Mouse (Mus musculus): ENCODE data around the gene Fbxl12. TPM values are rescaled to one million over a fixed set of nuclear protein-coding genes. Genes with fewer than 3 reads are reported as not detected.
"Not testable (repeated sequence)": the region's sequence is repeated elsewhere in the genome, so short reads cannot be mapped to it uniquely, and the experiment has no call there.

Fbxl12 gene
- polyA plus RNA-seq, 1 experiment from 2014 or later, result 20.5 TPM

DNA sequence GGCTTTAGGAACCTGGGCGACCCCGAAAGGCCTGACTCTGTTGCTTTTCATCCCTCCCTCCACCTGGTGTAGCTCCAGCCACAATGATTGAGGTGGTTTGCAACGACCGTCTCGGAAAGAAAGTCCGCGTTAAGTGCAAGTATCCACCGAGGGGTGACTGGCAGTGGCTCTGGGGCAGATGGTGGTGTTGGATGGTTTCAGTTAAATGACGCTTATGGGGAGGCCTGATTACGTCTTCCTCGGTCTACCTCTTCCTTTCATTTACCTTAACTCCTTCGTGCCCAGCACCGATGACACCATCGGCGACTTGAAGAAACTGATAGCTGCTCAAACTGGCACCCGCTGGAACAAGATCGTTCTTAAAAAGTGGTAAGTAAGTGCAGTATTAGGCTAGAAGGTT, 554 bp upstream of the Fbxl12 start:
- H3K4me2 ChIP-seq (replicated peaks), result peak overlapping the region; percentile 98
- H3K36me3 ChIP-seq, result peaks cover 24% of the 10 kb centered on the region
- 8% methylated on average over 17 of the region's 17 CpGs for WGBS
- H3K9me3 ChIP-seq, result no peaks in the 10 kb centered on the region
- ATAC-seq (ENCODE audit: low FRiP score, low read depth), result no peak
- peaks cover 34% of the 10 kb centered on the region for H3K4me1 ChIP-seq
- no peaks in the 10 kb centered on the region for H3K27me3 ChIP-seq
- H3K9ac ChIP-seq (replicated peaks), result peak overlapping the region; percentile 86
- H3K27ac ChIP-seq (replicated peaks), result peak overlapping the region; percentile 77
- peak overlapping the region; percentile 81 for H3K4me3 ChIP-seq

DNA sequence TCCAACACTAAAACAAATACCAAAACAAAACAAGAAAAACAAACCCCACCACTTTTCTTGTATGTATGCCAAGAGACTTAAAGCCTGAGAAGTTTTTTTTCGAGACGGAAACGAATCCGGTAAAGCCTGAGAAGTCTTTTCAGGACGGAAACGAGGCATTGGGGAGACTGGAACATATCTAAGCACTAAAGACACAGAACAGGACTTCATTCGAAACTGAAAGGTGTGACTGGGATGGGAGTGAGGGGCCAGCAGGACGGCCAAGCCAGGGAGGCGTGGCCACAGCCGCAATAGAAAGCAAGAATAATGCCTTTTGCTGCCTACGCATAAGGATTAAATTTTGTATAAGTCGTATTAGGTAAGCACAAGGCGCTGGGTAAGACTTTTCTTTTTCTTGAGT, 786 bp downstream of the Fbxl12 start:
- Histone ChIP-seq H3K9me3 (no peaks in the 10 kb centered on the region), H3K27ac (replicated peaks) (peak overlapping the region; percentile 93), H3K4me2 (replicated peaks) (peak overlapping the region; percentile 98), H3K4me3 (peak overlapping the region; percentile 81), H3K36me3 (peaks cover 29% of the 10 kb centered on the region), H3K27me3 (no peaks in the 10 kb centered on the region), H3K9ac (replicated peaks) (peak overlapping the region; percentile 86), H3K4me1 (peaks cover 34% of the 10 kb centered on the region)
- 13% methylated on average over 13 of the region's 13 CpGs for WGBS
- ATAC-seq (ENCODE audit: low FRiP score, low read depth), result no peak

DNA sequence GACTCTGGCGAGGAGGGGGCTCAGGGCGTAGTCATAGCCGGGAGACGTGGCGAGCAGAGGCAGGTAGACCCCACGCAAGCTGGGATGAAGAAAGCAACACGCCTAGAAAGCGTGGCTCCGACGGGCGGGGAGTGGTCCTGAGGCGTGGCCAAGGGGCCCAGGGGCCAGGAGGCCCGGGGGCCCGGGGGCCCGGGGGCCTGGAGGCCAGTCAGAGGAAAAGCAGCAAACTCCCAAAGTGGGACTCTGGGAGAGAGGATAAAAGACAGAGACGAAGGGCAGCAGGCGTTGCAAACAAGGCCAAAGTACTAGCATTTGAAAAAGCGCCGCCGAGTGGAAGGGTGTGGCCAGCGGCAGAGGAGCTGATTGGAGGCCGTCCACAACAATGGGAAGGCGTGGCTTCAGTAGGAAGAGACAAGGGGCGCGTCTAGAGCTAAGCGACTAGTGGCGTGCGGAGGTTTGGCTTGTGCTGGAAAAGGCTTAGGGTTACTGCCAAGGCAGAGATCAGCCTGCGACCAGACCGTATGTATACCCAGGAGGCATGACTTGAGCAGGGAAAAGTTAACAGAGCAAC, 1.6 kb downstream of the Fbxl12 start:
- peak overlapping the region; percentile 86 for H3K9ac ChIP-seq (replicated peaks)
- no peaks in the 10 kb centered on the region for H3K27me3 ChIP-seq
- H3K4me2 ChIP-seq (replicated peaks), result peak overlapping the region; percentile 98
- H3K27ac ChIP-seq (replicated peaks), result peak overlapping the region; percentile 93
- WGBS, result under 1% methylated on average over 30 of the region's 30 CpGs
- peaks cover 34% of the 10 kb centered on the region for H3K4me1 ChIP-seq
- peak overlapping the region; percentile 81 for H3K4me3 ChIP-seq
- no peaks in the 10 kb centered on the region for H3K9me3 ChIP-seq
- H3K36me3 ChIP-seq, result peaks cover 30% of the 10 kb centered on the region
- ATAC-seq (ENCODE audit: low FRiP score, low read depth), result peak; percentile 86

DNA sequence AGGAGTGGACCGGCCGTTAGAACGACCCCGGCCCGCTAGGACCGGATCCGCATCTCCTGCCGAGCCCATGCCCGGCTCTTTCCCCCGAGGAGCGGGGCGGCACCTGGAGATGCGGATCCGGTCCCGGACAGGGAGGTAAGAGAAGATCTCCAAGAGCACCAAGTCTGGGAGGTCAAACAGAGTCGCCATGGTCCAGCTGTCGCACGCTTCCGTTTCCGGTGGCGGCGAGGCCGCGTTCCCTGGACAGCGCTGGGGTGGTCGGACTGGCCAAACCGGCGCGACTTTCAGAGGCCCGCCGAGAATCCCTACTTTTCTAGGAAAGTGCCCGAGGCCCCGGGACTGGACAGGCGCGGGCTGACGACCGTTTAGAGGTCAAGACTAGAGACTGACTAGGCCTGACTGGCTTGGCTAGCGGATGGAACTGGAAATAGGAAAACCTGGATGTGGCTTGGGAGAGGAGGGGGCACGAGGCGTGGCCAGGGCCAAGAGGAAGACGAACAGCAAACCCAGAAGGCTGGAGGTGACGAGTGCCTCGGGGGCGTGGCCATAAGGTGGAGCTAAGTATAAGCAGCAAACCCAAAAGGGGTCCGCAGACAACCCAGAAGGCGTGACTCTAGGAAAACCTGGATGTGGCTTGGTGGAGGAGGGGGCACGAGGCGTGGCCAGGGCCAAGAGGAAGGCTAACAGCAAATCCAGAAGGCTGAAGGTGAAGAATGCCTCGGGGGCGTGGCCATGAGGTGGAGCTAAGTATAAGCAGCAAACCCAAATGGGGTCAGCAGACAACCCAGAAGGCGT, 2.3 kb downstream of the Fbxl12 start, which contains the start of gene Ubl5:
TSS of gene Ubl5 (plus strand) at position 778 of the 795 bp plus-strand sequence.
- H3K36me3 ChIP-seq, result peaks cover 33% of the 10 kb centered on the region
- peak within 1 kb of the TSS; percentile 93 for H3K27ac ChIP-seq (replicated peaks)
- peak within 1 kb of the TSS; percentile 81 for H3K4me3 ChIP-seq
- H3K4me1 ChIP-seq, result peaks cover 34% of the 10 kb centered on the region
- peak within 1 kb of the TSS; percentile 98 for H3K4me2 ChIP-seq (replicated peaks)
- no peaks in the 10 kb centered on the region for H3K27me3 ChIP-seq
- H3K9ac ChIP-seq (replicated peaks), result peak within 1 kb of the TSS; percentile 86
- H3K9me3 ChIP-seq, result no peaks in the 10 kb centered on the region
- under 1% methylated on average over 51 of the region's 51 CpGs for WGBS
- peak; percentile 88 for ATAC-seq (ENCODE audit: low FRiP score, low read depth)

DNA sequence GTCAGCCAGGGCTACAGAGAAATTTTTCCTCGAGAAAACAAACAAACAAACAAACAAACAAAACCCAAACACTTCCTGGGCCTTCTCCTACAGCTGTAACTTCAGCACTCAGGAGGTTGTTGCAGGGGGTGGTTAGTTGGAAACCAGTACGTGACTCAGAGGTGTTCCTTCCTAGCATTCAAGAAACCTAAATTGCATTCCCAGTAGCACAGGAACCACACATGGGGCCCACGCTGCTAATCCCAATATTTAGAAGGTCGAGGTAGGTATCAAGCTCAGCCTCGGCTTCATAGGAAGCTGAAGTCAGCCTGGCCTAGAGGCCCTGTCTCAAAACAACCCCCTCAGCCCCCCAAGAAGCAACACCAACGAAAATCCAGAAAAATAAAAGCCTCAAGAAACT, 3.1 kb downstream of the Fbxl12 start:
- H3K27me3 ChIP-seq, result no peaks in the 10 kb centered on the region
- H3K36me3 ChIP-seq, result peaks cover 28% of the 10 kb centered on the region
- H3K4me3 ChIP-seq, result peak overlapping the region; percentile 81
- no peak for ATAC-seq (ENCODE audit: low FRiP score, low read depth)
- H3K9me3 ChIP-seq, result no peaks in the 10 kb centered on the region
- peak overlapping the region; percentile 86 for H3K9ac ChIP-seq (replicated peaks)
- no peak overlapping the region; the same call in 1 of the 2 replicates for H3K27ac ChIP-seq (replicated peaks)
- H3K4me2 ChIP-seq (replicated peaks), result peak overlapping the region; percentile 98
- WGBS, result 30% methylated on average over 6 of the region's 6 CpGs
- peaks cover 34% of the 10 kb centered on the region for H3K4me1 ChIP-seq

DNA sequence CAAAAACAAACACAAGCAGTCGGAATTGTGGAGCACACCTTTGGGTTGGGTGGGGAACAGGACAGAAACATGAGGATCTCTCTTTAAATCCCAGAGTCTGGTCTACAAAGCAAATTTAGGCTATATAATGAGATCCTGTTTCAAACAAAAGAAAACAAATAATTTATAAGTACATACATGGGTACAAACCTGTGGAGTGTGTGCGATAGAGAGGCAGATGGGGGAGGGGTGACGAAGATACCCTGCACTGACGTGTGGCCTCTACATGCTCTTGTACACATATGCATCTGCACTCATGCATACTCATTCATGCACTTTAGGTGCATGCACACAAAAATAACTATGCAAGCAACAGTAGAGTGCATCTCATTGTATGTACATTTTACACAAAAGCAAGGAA, 5.1 kb downstream of the Fbxl12 start:
- H3K4me2 ChIP-seq (replicated peaks), result no peak overlapping the region
- no peaks in the 10 kb centered on the region for H3K9me3 ChIP-seq
- H3K27ac ChIP-seq (replicated peaks), result no peak overlapping the region
- WGBS, result 94% methylated on average over 4 of the region's 4 CpGs
- no peaks in the 10 kb centered on the region for H3K27me3 ChIP-seq
- H3K36me3 ChIP-seq, result peaks cover 22% of the 10 kb centered on the region
- H3K4me1 ChIP-seq, result peaks cover 23% of the 10 kb centered on the region
- no peak overlapping the region for H3K4me3 ChIP-seq
- no peak for ATAC-seq (ENCODE audit: low FRiP score, low read depth)
- H3K9ac ChIP-seq (replicated peaks), result no peak overlapping the region

DNA sequence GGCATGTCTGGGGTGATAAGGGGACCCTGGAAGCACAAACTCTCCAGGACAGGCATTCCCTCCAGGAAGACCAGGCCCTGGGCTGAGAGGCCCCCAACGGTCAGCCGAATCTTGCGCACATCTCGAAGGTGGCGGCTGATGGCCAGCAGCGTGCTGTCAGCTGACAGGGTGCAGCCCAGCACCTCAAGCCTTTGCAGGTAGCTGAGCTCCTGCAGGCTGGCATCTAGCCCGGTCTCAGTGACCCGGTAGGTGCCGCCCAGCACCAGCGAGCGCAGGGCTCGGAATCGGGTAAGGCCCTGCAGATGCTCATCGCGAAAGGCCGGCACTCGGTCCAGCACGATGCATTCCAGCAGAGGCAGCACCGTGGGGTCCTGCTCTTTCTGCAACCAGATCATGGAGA, 6.0 kb downstream of the Fbxl12 start:
- no peak for ATAC-seq (ENCODE audit: low FRiP score, low read depth)
- Histone ChIP-seq H3K36me3 (peaks cover 22% of the 10 kb centered on the region), H3K27ac (replicated peaks) (no peak overlapping the region), H3K27me3 (no peaks in the 10 kb centered on the region), H3K9ac (replicated peaks) (no peak overlapping the region), H3K4me3 (no peak overlapping the region), H3K9me3 (no peaks in the 10 kb centered on the region), H3K4me2 (replicated peaks) (no peak overlapping the region), H3K4me1 (peaks cover 18% of the 10 kb centered on the region)
- 96% methylated on average over 19 of the region's 19 CpGs for WGBS

DNA sequence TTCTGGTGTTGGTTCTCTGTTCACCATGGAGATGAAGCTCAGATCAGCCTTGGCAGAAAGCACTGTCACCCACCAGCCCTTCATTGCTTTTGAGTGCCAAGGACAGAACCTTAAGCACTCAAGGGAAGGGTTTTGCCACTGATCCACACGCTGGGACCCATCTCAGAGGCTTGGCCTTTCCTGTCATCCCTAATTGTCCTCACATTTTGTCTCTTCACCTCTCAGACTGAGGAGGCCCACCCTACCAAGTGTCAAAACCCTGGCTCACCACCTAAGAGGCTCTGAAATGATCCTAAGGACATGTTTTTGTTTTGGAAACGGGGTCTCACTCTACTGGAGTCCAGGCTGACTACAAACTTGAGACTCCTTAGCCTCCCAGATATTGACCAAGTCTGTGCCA, 7.8 kb downstream of the Fbxl12 start:
- no peak overlapping the region for H3K4me3 ChIP-seq
- 80% methylated on average over 2 of the region's 2 CpGs for WGBS
- no peak overlapping the region for H3K27ac ChIP-seq (replicated peaks)
- H3K9ac ChIP-seq (replicated peaks), result no peak overlapping the region
- H3K27me3 ChIP-seq, result no peaks in the 10 kb centered on the region
- no peaks in the 10 kb centered on the region for H3K9me3 ChIP-seq
- ATAC-seq (ENCODE audit: low FRiP score, low read depth), result no peak
- peaks cover 12% of the 10 kb centered on the region for H3K4me1 ChIP-seq
- H3K4me2 ChIP-seq (replicated peaks), result no peak overlapping the region
- H3K36me3 ChIP-seq, result peaks cover 22% of the 10 kb centered on the region

DNA sequence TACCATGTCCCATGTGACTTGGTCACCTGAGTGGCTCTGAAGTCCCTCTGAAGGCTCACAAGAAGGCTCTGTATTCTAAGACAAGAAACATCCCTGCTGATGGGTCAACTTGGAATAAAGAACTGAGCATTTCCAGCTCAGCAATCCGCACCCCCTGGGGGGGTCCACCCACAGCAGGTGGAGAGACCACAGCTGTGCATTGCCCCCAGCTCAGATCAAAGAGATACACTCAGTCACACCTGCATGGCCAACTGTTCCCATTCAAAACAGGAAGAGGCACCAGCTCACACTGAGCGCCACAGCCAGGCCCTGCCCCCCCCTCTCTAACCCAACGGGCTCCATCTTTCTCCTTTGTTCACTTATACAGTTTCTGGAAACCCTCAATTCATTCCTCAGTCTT, 8.3 kb downstream of the Fbxl12 start:
- Histone ChIP-seq H3K4me2 (replicated peaks) (no peak overlapping the region), H3K9ac (replicated peaks) (no peak overlapping the region), H3K4me1 (peaks cover 6% of the 10 kb centered on the region), H3K27ac (replicated peaks) (no peak overlapping the region), H3K9me3 (no peaks in the 10 kb centered on the region), H3K36me3 (peaks cover 22% of the 10 kb centered on the region), H3K27me3 (no peaks in the 10 kb centered on the region), H3K4me3 (no peak overlapping the region)
- WGBS, result 75% methylated on average over 3 of the region's 3 CpGs
- ATAC-seq (ENCODE audit: low FRiP score, low read depth), result no peak

DNA sequence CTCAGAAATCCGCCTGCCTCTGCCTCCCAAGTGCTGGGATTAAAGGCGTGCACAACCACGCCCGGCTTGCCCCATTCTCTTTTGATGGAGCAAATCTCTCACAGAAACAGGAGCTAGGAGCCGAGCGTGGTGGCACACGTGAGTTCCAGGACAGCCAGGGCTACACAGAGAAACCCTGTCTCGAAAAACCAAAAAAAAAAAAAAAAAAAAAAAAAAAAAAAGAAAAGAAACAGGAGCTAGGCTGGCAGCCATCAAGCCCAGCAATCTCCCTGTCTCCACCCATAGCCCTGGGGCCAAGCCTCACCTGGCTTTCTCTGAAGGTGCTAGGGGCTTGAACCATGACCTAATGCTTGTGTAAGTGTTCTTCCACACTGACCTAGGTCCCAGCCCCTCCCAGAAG, 8.9 kb downstream of the Fbxl12 start:
- H3K4me2 ChIP-seq (replicated peaks); H3K9ac ChIP-seq (replicated peaks); ATAC-seq (ENCODE audit: low FRiP score, low read depth); H3K9me3 ChIP-seq; H3K27me3 ChIP-seq; H3K27ac ChIP-seq (replicated peaks); H3K4me1 ChIP-seq; H3K4me3 ChIP-seq: not testable (repeated sequence)
- WGBS, result 90% methylated on average over 8 of the region's 8 CpGs
- peaks cover 22% of the 10 kb centered on the region for H3K36me3 ChIP-seq

DNA sequence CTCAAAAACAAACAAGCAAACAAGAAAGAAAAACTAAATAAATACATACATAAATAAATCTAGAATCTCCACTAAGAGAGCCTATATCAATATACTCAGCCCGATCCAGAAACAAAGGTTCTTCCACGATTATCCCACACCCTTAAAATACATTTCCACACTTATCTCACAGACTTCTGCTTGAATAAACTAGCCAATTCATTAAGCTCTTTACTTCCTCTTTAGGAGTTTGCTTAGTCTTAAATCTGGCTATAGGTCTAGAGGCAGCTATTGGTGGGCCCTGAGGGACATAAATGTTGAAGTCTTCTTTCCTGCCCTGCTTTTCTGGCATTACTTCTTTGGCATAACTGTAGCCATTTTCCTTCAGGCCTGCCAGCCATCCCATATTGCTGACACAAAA, 13.2 kb downstream of the Fbxl12 start:
- no peak overlapping the region for H3K27ac ChIP-seq (replicated peaks)
- H3K9ac ChIP-seq (replicated peaks), result no peak overlapping the region
- no peaks in the 10 kb centered on the region for H3K9me3 ChIP-seq
- H3K4me2 ChIP-seq (replicated peaks), result no peak overlapping the region
- H3K27me3 ChIP-seq, result no peaks in the 10 kb centered on the region
- no peaks in the 10 kb centered on the region for H3K4me1 ChIP-seq
- H3K36me3 ChIP-seq, result no peaks in the 10 kb centered on the region
- 98% methylated on average over 2 of the region's 2 CpGs for WGBS
- ATAC-seq (ENCODE audit: low FRiP score, low read depth), result no peak
- no peak overlapping the region for H3K4me3 ChIP-seq

DNA sequence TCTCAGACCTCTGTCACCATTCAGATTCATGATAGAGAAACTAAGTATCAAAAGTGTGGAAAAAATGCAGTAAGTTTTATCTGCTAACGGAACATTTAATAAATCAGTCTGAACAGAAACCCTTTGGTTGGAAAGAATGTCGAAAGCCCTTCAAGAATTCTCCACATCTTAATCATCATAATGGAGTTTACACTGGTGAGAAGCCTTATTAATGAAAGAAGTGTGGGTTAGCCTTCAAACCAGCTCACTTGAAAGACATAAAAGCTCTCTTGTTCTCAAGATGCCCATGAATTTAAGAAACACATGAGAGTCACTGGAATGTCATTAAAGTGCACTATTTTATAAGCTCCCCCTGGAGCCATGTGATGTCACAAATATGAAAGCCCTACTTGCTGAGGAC, 27.9 kb downstream of the Fbxl12 start:
- no peaks in the 10 kb centered on the region for H3K4me1 ChIP-seq
- H3K9ac ChIP-seq (replicated peaks), result no peak overlapping the region
- H3K27ac ChIP-seq (replicated peaks), result no peak overlapping the region
- WGBS, result 92% methylated on average over 2 of the region's 2 CpGs
- H3K36me3 ChIP-seq, result no peaks in the 10 kb centered on the region
- no peak overlapping the region for H3K4me2 ChIP-seq (replicated peaks)
- no peak for ATAC-seq (ENCODE audit: low FRiP score, low read depth)
- no peaks in the 10 kb centered on the region for H3K9me3 ChIP-seq
- H3K27me3 ChIP-seq, result no peaks in the 10 kb centered on the region
- no peak overlapping the region for H3K4me3 ChIP-seq

Measured in midbrain, embryonic 12.5 days (tissue).